Mouse (Mus musculus) mouse trophoblast stem cell (cell line): Measurements from ENCODE around the gene Thbd.

Experiments
- in situ Hi-C, 2 experiments: fragments of 300-500 bp; cut with MseI, MboI; formaldehyde crosslinking; loops; 2 replicates in 1 of 2; 3 replicates in 1 of 2; pipeline ENCODE4 v1.15.1; 2025

Gene Thbd

GRCm38 (mm10) chr2:148387652-148388581, 20.1 kb downstream of the Thbd start:
- in situ Hi-C loops: no loop called here

GRCm38 (mm10) chr2:148386927-148387326, 21.1 kb downstream of the Thbd start:
- in situ Hi-C loops: no loop called here

DNA sequence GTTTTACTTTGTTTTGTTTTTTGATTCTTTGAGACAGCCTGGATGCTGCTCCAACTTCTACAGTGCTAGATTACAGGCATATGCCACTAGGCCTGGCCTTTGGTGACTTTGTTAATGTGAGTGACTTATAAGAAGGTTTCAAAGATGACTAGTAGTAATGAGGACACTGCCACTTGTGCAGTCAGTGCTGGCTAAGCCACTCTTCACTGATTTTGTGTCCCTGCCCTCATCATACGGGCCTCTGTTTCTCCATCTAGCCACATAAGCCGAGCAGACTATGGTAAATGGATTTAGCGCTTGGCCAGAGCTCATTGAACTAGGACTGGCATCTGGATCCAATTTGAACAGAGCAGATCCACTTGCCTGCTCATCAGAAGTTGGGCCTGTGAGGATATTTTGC, 21.5 kb downstream of the Thbd start:
- in situ Hi-C loops: no loop called here

DNA sequence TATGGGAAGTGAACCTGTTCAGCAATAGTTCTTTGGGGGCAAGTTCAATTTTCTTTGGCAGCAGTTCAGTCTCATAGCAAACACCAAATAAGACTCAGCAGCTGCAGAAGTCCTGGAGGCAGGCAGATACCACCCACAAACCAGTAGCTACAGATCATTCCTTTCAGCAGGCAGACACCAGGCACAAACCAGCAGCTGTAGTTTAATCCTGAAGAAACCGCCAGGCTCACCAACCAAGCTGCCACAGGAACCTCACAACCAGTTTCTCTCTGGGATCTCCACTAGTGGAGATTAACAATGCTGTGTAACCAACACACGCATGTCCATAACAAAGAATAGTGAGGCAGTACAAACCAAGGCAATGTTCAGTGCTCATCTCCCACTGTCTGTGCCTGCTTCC, 26.9 kb downstream of the Thbd start:
- in situ Hi-C loops: no loop called here

GRCm38 (mm10) chr2:148379899-148380413, 28.0 kb downstream of the Thbd start:
- in situ Hi-C loops: no loop called here

GRCm38 (mm10) chr2:148378817-148379342, 29.1 kb downstream of the Thbd start:
- in situ Hi-C loops: no loop called here

GRCm38 (mm10) chr2:148375326-148376150, 32.5 kb downstream of the Thbd start:
- in situ Hi-C loops: no loop called here

GRCm38 (mm10) chr2:148373602-148374071, 34.4 kb downstream of the Thbd start:
- in situ Hi-C loops: no loop called here

GRCm38 (mm10) chr2:148371743-148372630, 36.0 kb downstream of the Thbd start:
- in situ Hi-C loops: no loop called here

- in situ Hi-C loops: no loop called here
Measured at GRCm38 (mm10) chr2:148365227-148365626, 42.8 kb downstream of the Thbd start.

DNA sequence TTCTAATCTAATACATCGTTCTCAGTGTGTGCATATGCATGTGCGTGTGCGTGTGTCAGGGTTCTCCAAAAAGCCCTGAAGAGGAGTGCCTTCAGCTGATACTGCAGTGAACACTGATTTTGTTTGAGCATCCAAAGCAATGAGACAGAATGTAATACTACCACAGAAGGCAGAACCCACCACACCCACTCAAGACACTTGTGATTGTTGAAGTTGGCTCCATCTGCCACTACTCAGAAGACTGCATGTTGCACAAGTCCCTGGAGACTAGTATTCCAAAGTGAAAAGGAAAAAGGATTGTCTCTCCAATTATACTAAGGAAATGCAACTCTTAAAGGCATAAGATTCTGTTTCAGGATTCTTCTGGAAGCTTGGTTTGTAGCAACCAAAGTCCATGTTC, 43.5 kb downstream of the Thbd start:
- in situ Hi-C loops: no loop called here

- in situ Hi-C loops: no loop called here
Measured at GRCm38 (mm10) chr2:148357145-148357544, 50.8 kb downstream of the Thbd start.
